Mouse (Mus musculus) lung, postnatal 0 days (tissue): ENCODE data around the gene Arid3a. TPM values are rescaled to one million over a fixed set of nuclear protein-coding genes. Genes with fewer than 3 reads are reported as not detected.
A peak's percentile ranks its signal among the peaks of the same experiment; 100 is the strongest.

ENCODE experiments used
- ATAC-seq: fragments of 200-750 bp; cut with Nextera tagmentation; 2 replicates; pipeline ENCODE4 v1.8.0; 2017; ENCODE audit warnings: moderate library complexity
- DNase-seq: peaks from one replicate; pipeline ENCODE4 v3.0.0-alpha.2; 2016; ENCODE audit warnings: low spot score
- H3K27ac ChIP-seq: fragments of 300-500 bp; sonication (generic); 2 replicates; pipeline ENCODE4 v1.5.1; 2014; ENCODE audit warnings: antibody characterized with exemption, mild to moderate bottlenecking, low read length, mixed read lengths
- H3K27me3 ChIP-seq: fragments of 300-500 bp; sonication (generic); replicated peaks from 2 replicates; pipeline ENCODE4 v1.6.1; 2014; ENCODE audit warnings: low read length, mixed read lengths; ENCODE audit not compliant: insufficient read depth
- H3K36me3 ChIP-seq: fragments of 300-500 bp; sonication (generic); 2 replicates; pipeline ENCODE4 v1.6.1; 2014; ENCODE audit warnings: low read length, mixed read lengths; ENCODE audit not compliant: insufficient read depth
- H3K4me1 ChIP-seq: fragments of 300-500 bp; sonication (generic); 2 replicates; pipeline ENCODE4 v1.6.1; 2014; ENCODE audit warnings: antibody characterized with exemption, low read depth, low read length, mixed read lengths; ENCODE audit not compliant: insufficient read depth
- H3K4me2 ChIP-seq: fragments of 300-500 bp; sonication (generic); replicated peaks from 2 replicates; pipeline ENCODE4 v1.6.1; 2014; ENCODE audit warnings: low read depth, mild to moderate bottlenecking, low read length, moderate library complexity, mixed read lengths
- H3K4me3 ChIP-seq: fragments of 300-500 bp; sonication (generic); 2 replicates; pipeline ENCODE4 v1.5.1; 2014; ENCODE audit warnings: low read depth, low read length
- H3K9ac ChIP-seq: fragments of 300-500 bp; sonication (generic); replicated peaks from 2 replicates; pipeline ENCODE4 v1.6.1; 2014; ENCODE audit warnings: low read depth, mild to moderate bottlenecking
- H3K9me3 ChIP-seq: fragments of 300-500 bp; sonication (generic); 2 replicates; pipeline ENCODE4 v1.6.1; 2016; ENCODE audit warnings: low read length, mixed read lengths
- CTCF ChIP-seq: IDR thresholded peaks from 2 replicates; pipeline ENCODE4 v1.5.1; 2016; ENCODE audit warnings: antibody characterized with exemption, mild to moderate bottlenecking
- EP300 ChIP-seq: IDR thresholded peaks from 2 replicates; pipeline ENCODE4 v1.6.1; 2016; ENCODE audit warnings: antibody characterized with exemption, mild to moderate bottlenecking, control low read depth
- WGBS: fragments of 180-500 bp; shearing (Covaris S2); extraction: QIAGEN DNeasy Blood & Tissue Kit; methylation state at CpG from one replicate; pipeline ENCODE4 v1.1.7; 2014; 5-methylcytosine and 5-hydroxymethylcytosine counted together
- polyA plus RNA-seq: library from polyadenylated mRNA; unstranded; fragments of >200 nt; fragmentation: Nextera tagmentation; extraction: Ambion mirVana; gene quantifications from 2 replicates; pipeline ENCODE4 v1.2.1, GENCODE M21; 2015

The Arid3a gene
- polyA plus RNA-seq, 1 experiment from 2014 or later: 4.8 TPM

DNA sequence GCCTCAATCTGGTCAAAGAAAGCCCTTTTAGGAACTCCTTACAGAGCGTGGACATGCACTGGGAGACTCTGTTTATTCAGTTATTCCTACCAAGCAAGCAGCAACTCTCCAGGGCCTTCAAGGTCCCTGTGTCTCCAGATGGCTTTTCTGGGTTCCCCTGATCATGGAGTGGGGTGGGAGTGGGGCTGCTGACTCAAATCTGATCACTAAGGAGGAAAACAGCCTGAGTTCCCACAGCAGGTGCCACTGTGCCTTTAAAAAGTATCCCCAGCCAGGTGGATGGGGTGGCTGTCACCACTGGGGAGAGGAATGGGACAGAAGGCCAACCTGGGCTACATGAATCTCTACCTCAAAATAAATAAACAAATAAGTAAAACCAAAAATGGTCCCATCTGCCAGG, 16.1 kb downstream of the Arid3a start:
- TF ChIP-seq CTCF (no peak), EP300 (no peak)
- no peak overlapping the region for H3K27ac ChIP-seq
- peaks cover 25% of the 10 kb centered on the region; the same call in 1 of the 2 replicates for H3K4me1 ChIP-seq
- 80% methylated on average over 1 of the region's 1 CpGs for whole genome bisulfite sequencing
- H3K9ac ChIP-seq: no peak overlapping the region
- DNase-seq (no peak), ATAC-seq (no peak)
- no peaks in the 10 kb centered on the region for H3K36me3 ChIP-seq
- H3K4me3 ChIP-seq: no peak overlapping the region
- no peaks in the 10 kb centered on the region for H3K9me3 ChIP-seq
- no peak overlapping the region for H3K4me2 ChIP-seq
- no peaks in the 10 kb centered on the region for H3K27me3 ChIP-seq

DNA sequence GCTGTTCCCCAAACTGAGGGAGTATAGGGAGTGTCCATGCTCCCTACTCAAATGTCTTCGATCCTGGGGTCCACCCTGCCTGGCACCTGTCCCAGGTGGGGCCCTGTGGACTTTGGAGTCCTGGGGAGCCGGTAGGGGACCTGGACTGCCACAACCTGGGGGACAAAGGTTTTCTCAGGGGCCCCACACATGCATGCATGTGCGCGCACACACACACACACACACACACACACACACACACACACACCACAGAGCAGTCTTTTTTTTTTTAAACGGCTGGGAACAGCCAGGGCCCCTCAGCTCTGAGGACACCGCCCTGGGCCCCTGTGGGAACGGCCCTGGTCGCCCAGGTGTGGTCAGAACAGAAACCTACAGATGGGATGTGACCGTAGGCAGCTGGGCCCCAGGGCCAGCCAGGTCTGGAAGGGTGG, 16.6 kb downstream of the Arid3a start:
- whole genome bisulfite sequencing: 55% methylated on average over 9 of the region's 9 CpGs
- H3K4me3 ChIP-seq: no peak overlapping the region
- 0 out of 2 replicates have a peak, but pooled peaks cover 2% of the 10 kb centered on the region for H3K36me3 ChIP-seq
- no peak overlapping the region for H3K4me2 ChIP-seq
- DNase-seq: no peak
- no peak for ATAC-seq
- peaks cover 22% of the 10 kb centered on the region; the same call in 1 of the 2 replicates for H3K4me1 ChIP-seq
- H3K27me3 ChIP-seq: no peaks in the 10 kb centered on the region
- no peak for TF ChIP-seq CTCF
- TF ChIP-seq EP300: no peak
- no peaks in the 10 kb centered on the region for H3K9me3 ChIP-seq
- H3K27ac ChIP-seq: no peak overlapping the region
- no peak overlapping the region for H3K9ac ChIP-seq

DNA sequence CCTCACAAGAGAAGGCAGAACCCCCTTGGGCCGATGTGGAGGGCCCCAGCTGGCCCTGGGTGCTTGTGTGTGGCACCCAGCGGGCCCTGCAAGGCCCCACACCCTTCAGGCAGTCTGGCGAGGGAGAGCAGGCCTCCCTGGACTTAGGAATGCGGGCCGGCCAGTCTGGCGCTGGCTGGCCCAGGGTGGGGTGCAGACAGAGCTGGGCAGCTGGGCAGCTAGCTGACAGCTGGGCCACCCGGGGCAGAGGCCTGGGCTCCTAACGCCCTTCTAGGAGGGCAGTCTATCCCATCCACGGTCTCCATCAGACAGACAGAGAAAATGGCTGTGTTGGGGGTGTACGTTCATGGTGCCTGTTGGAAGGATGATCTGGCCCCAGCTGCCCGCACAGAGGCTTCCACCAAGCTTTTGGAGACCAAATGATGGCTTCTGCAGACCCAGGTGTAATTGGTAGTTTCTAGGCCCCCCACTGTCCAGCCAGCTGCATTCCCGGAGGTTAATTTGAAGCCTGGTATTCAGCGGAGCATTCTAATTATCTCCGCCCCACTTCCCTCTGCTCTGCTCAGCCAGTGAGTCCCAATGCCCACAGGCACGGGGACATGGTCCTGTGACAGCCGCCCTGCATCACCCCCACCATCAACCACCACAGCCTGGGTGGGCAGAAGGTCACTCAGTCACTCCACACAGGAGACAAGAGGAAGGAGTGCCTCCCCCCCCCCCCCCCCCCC, 18.8 kb downstream of the Arid3a start:
- H3K9me3 ChIP-seq: no peaks in the 10 kb centered on the region
- peaks cover 22% of the 10 kb centered on the region; the same call in 1 of the 2 replicates for H3K4me1 ChIP-seq
- no peak overlapping the region for H3K9ac ChIP-seq
- peak; percentile 89 for ATAC-seq
- no peaks in the 10 kb centered on the region for H3K27me3 ChIP-seq
- no peak for TF ChIP-seq CTCF
- TF ChIP-seq EP300: no peak
- WGBS: 37% methylated on average over 16 of the region's 16 CpGs
- H3K4me2 ChIP-seq: peak overlapping the region; percentile 25; the same call in 1 of the 2 replicates
- peak; percentile 77 for DNase-seq
- no peak overlapping the region for H3K4me3 ChIP-seq
- H3K27ac ChIP-seq: peak overlapping the region; percentile 84
- peaks cover 22% of the 10 kb centered on the region; the same call in 1 of the 2 replicates for H3K36me3 ChIP-seq

DNA sequence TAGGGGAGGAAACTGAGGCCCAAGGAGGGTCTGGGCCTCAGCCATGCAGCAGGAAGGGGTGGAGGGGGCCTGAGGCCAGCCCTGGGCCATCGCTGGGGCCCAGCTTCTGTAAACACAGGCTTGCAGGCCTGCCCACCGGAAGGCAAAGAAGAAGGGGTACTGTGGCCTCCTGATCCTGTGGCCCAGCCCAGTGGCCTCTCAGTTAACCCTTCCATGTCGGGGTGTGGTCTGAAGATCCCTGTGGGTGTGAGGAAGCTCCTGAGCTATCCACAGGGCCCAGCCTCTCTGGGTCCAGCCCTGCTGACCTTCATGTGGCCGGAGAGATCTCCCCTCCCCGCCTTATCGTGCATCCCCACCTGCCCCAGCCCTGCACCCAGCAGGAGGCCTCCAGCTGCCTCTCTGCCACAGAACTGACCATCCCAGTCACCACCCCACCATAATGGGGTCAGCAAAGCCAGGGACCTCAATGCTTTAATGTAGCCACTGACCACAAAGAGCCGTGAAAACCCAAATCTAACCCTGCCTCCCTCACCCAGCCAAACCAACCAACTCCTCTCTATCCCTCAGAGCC, 20.0 kb downstream of the Arid3a start:
- H3K27ac ChIP-seq: peak overlapping the region; percentile 84; the same call in 1 of the 2 replicates
- 0 out of 2 replicates have a peak overlapping the region, but pooled peaks have one; percentile 19 for H3K4me2 ChIP-seq
- no peak overlapping the region for H3K9ac ChIP-seq
- WGBS: 22% methylated on average over 7 of the region's 7 CpGs
- no peaks in the 10 kb centered on the region for H3K9me3 ChIP-seq
- H3K36me3 ChIP-seq: peaks cover 30% of the 10 kb centered on the region
- H3K4me1 ChIP-seq: peaks cover 22% of the 10 kb centered on the region; the same call in 1 of the 2 replicates
- DNase-seq (peak; percentile 42), ATAC-seq (peak; percentile 9; the same call in 1 of the 2 replicates)
- no peaks in the 10 kb centered on the region for H3K27me3 ChIP-seq
- H3K4me3 ChIP-seq: no peak overlapping the region
- TF ChIP-seq EP300 (no peak), CTCF (no peak)

DNA sequence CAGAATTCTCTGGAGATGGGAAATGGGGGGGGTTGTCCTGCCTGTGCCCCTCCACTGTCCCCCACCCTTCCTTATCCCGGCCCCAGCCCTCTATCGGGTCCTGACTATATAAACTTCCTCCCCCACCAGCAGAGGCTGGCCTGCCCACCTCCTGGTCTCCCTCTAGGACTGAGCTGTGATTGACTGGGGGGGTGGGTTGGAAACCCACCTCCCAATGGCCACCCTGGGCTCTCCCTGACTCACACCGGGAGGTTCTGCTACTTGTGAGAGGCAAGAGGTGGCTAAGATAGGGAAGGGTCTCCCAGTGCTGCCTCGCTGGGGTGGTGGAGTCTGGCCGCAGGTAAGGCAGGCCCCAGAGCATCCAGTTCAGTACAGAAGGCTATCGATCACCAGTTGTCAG, 20.7 kb downstream of the Arid3a start:
- H3K27me3 ChIP-seq: no peaks in the 10 kb centered on the region
- ATAC-seq (0 out of 2 replicates have a peak, but pooled peaks have one; percentile 11), DNase-seq (no peak)
- no peak overlapping the region for H3K9ac ChIP-seq
- peaks cover 22% of the 10 kb centered on the region; the same call in 1 of the 2 replicates for H3K4me1 ChIP-seq
- peaks cover 31% of the 10 kb centered on the region for H3K36me3 ChIP-seq
- no peak overlapping the region for H3K4me2 ChIP-seq
- 56% methylated on average over 6 of the region's 6 CpGs for WGBS
- H3K9me3 ChIP-seq: no peaks in the 10 kb centered on the region
- no peak overlapping the region for H3K4me3 ChIP-seq
- TF ChIP-seq EP300 (no peak), CTCF (no peak)
- no peak overlapping the region for H3K27ac ChIP-seq

DNA sequence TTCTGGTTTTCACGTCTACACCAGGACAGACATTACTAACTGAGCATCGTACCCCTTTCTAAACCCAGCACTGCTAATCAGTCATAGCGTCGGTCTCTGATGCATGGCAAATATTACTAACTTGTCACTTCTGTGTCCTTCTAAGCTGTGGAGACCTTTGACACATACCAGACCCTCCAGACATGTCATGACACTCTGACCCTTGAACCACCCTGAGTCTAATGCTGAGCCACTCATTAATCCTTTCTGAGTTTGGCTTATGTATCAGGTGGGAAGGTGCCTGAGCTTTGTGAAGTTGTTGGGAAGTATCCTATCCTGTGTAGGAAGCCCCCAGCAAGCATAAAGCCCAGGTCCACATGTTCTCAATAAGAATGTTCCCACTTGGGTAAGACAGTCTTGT, 23.0 kb downstream of the Arid3a start:
- H3K4me2 ChIP-seq: no peak overlapping the region
- TF ChIP-seq CTCF (no peak), EP300 (no peak)
- no peaks in the 10 kb centered on the region for H3K9me3 ChIP-seq
- no peak overlapping the region for H3K4me3 ChIP-seq
- H3K9ac ChIP-seq: no peak overlapping the region
- no peaks in the 10 kb centered on the region for H3K27me3 ChIP-seq
- H3K36me3 ChIP-seq: peaks cover 31% of the 10 kb centered on the region
- 86% methylated on average over 4 of the region's 4 CpGs for WGBS
- no peak for ATAC-seq
- no peak overlapping the region for H3K27ac ChIP-seq
- peaks cover 18% of the 10 kb centered on the region; the same call in 1 of the 2 replicates for H3K4me1 ChIP-seq
- no peak for DNase-seq
